Mouse (Mus musculus) MEL (cell line): ENCODE measurements around the gene Fgfr2. TPM values are rescaled to one million over a fixed set of nuclear protein-coding genes. Genes with fewer than 3 reads are reported as not detected.

Experiments
- DNase-seq: peaks from one replicate; pipeline ENCODE4 v3.0.0; 2011; ENCODE audit warnings: low read depth, low spot score
- H3K27ac ChIP-seq: 2 replicates; pipeline ENCODE4 v1.5.1; 2012; ENCODE audit warnings: low read depth, mild to moderate bottlenecking, control low read depth, low read length, moderate library complexity; ENCODE audit not compliant: control insufficient read depth
- H3K27me3 ChIP-seq, 2 experiments: fragments of 150-350 bp in 1 of 2; sonication (generic) in 1 of 2; 2 replicates each; pipeline ENCODE4 v1.6.1; 2012; ENCODE audit warnings: low read length in 2 of 2, mild to moderate bottlenecking in 2 of 2, improper control_type of control experiment in 1 of 2, moderate library complexity in 1 of 2; ENCODE audit not compliant: insufficient read depth in 2 of 2, control insufficient read depth in 1 of 2
- H3K36me3 ChIP-seq, 2 experiments: 2 replicates each; pipeline ENCODE4 v1.6.1; 2012 to 2014; ENCODE audit warnings: low read length in 2 of 2, improper control_type of control experiment in 1 of 2, inconsistent platforms in 1 of 2, mild to moderate bottlenecking in 1 of 2; ENCODE audit not compliant: insufficient read depth in 2 of 2, control insufficient read depth in 1 of 2
- H3K4me1 ChIP-seq, 2 experiments: fragments of 150-350 bp in 1 of 2; sonication (generic) in 1 of 2; 2 replicates each; pipeline ENCODE4 v1.6.1; 2012; ENCODE audit warnings: low read length in 2 of 2, improper control_type of control experiment in 1 of 2, mild to moderate bottlenecking in 1 of 2; ENCODE audit not compliant: insufficient read depth in 2 of 2, control insufficient read depth in 1 of 2
- H3K4me3 ChIP-seq, 2 experiments: fragments of 150-350 bp in 1 of 2; sonication (generic) in 1 of 2; 2 replicates each; pipeline ENCODE4 v1.5.1; 2012; ENCODE audit warnings: low read depth in 2 of 2, low read length in 2 of 2, mild to moderate bottlenecking in 2 of 2, moderate library complexity in 2 of 2, control low read depth in 1 of 2, improper control_type of control experiment in 1 of 2; ENCODE audit not compliant: control insufficient read depth in 1 of 2, insufficient read depth in 1 of 2
- H3K79me2 ChIP-seq: 2 replicates; pipeline ENCODE4 v1.6.1; 2012; ENCODE audit warnings: mild to moderate bottlenecking, low read length, moderate library complexity; ENCODE audit not compliant: control insufficient read depth, poor library complexity, insufficient read depth
- H3K9ac ChIP-seq: 2 replicates; pipeline ENCODE4 v1.6.1; 2012; ENCODE audit warnings: low read depth, mild to moderate bottlenecking, control low read depth, low read length, moderate library complexity; ENCODE audit not compliant: control insufficient read depth, poor library complexity, severe bottlenecking
- H3K9me3 ChIP-seq: fragments of 150-350 bp; sonication (generic); replicated peaks from 2 replicates; pipeline ENCODE4 v1.6.1; 2012; ENCODE audit warnings: mild to moderate bottlenecking, low read length, improper control_type of control experiment, moderate library complexity; ENCODE audit not compliant: insufficient read depth
- CHD1 ChIP-seq: IDR thresholded peaks from 2 replicates; pipeline ENCODE4 v1.6.1; 2012; ENCODE audit warnings: low read depth, mild to moderate bottlenecking, inconsistent platforms, low read length, improper control_type of control experiment
- CHD2 ChIP-seq: IDR thresholded peaks from 2 replicates; pipeline ENCODE4 v1.6.1; 2011; ENCODE audit warnings: low read length, improper control_type of control experiment
- E2F4 ChIP-seq: IDR thresholded peaks from 2 replicates; pipeline ENCODE4 v1.6.1; 2011; ENCODE audit warnings: low read depth, low read length, improper control_type of control experiment, borderline replicate concordance
- ELF1 ChIP-seq: IDR thresholded peaks from 2 replicates; pipeline ENCODE4 v1.6.1; 2014; ENCODE audit warnings: low read depth, mild to moderate bottlenecking, inconsistent platforms, low read length, improper control_type of control experiment, moderate library complexity
- GABPA ChIP-seq: IDR thresholded peaks from 2 replicates; pipeline ENCODE4 v1.6.1; 2012; ENCODE audit warnings: low read depth, mild to moderate bottlenecking, inconsistent platforms, low read length, improper control_type of control experiment, moderate library complexity
- MAFK ChIP-seq: IDR thresholded peaks from 2 replicates; pipeline ENCODE4 v1.6.1; 2011; ENCODE audit warnings: low read depth, mild to moderate bottlenecking, low read length, improper control_type of control experiment, borderline replicate concordance
- MEF2A ChIP-seq: IDR thresholded peaks from 2 replicates; pipeline ENCODE4 v1.6.1; 2014; ENCODE audit warnings: low read depth, mild to moderate bottlenecking, inconsistent platforms, low read length, improper control_type of control experiment; ENCODE audit not compliant: poor library complexity, insufficient replicate concordance, severe bottlenecking; ENCODE audit errors: extremely low read depth
- MYB ChIP-seq: IDR thresholded peaks from 2 replicates; pipeline ENCODE4 v1.6.1; 2011; ENCODE audit warnings: mild to moderate bottlenecking, low read depth, low read length, improper control_type of control experiment
- MYC ChIP-seq: IDR thresholded peaks from 2 replicates; pipeline ENCODE4 v1.6.1; 2011; ENCODE audit warnings: low read depth, mild to moderate bottlenecking, low read length, improper control_type of control experiment, moderate library complexity
- NELFE ChIP-seq: IDR thresholded peaks from 2 replicates; pipeline ENCODE4 v1.6.1; 2011; ENCODE audit warnings: low read depth, low read length, improper control_type of control experiment
- POLR2A ChIP-seq, 2 experiments: IDR thresholded peaks; 2 replicates each; pipeline ENCODE4 v1.6.1; 2011 to 2012; ENCODE audit warnings: low read length in 2 of 2, mild to moderate bottlenecking in 2 of 2, control low read depth in 1 of 2, improper control_type of control experiment in 1 of 2, low read depth in 1 of 2, moderate library complexity in 1 of 2; ENCODE audit not compliant: control insufficient read depth in 1 of 2, insufficient read depth in 1 of 2, poor library complexity in 1 of 2
- RAD21 ChIP-seq: IDR thresholded peaks from 2 replicates; pipeline ENCODE4 v1.6.1; 2011; ENCODE audit warnings: mild to moderate bottlenecking, low read depth, low read length, improper control_type of control experiment
- SIN3A ChIP-seq: IDR thresholded peaks from 2 replicates; pipeline ENCODE4 v1.6.1; 2012; ENCODE audit warnings: low read length, improper control_type of control experiment, inconsistent platforms
- SMC3 ChIP-seq: IDR thresholded peaks from 2 replicates; pipeline ENCODE4 v1.6.1; 2011; ENCODE audit warnings: low read depth, low read length, improper control_type of control experiment
- TAL1 ChIP-seq: IDR thresholded peaks from 2 replicates; pipeline ENCODE4 v1.6.1; 2012; ENCODE audit warnings: mild to moderate bottlenecking, inconsistent platforms, low read length, moderate library complexity, mixed read lengths
- UBTF ChIP-seq: IDR thresholded peaks from 2 replicates; pipeline ENCODE4 v1.6.1; 2012; ENCODE audit warnings: low read depth, mild to moderate bottlenecking, inconsistent platforms, low read length, improper control_type of control experiment, moderate library complexity, borderline replicate concordance; ENCODE audit not compliant: insufficient read depth
- USF2 ChIP-seq, 2 experiments: IDR thresholded peaks; 2 replicates each; pipeline ENCODE4 v1.6.1; 2011 to 2012; ENCODE audit warnings: improper control_type of control experiment in 2 of 2, low read length in 2 of 2, borderline replicate concordance in 1 of 2, inconsistent platforms in 1 of 2, low read depth in 1 of 2, mild to moderate bottlenecking in 1 of 2; ENCODE audit not compliant: insufficient read depth in 1 of 2
- ZNF384 ChIP-seq: IDR thresholded peaks from 2 replicates; pipeline ENCODE4 v1.6.1; 2012; ENCODE audit warnings: low read depth, mild to moderate bottlenecking, inconsistent platforms, low read length, improper control_type of control experiment
- polyA plus RNA-seq, 2 experiments: library from polyadenylated mRNA; stranded (reverse) in 1 of 2; unstranded in 1 of 2; fragments of >175 nt in 1 of 2; fragments of >200 nt in 1 of 2; gene quantifications; 2 replicates each; pipeline versions ENCODE4 v1.2.1 to v1.2.4; 2012; ENCODE audit warnings: low replicate concordance in 2 of 2, low read depth in 1 of 2; ENCODE audit not compliant: insufficient read length in 2 of 2, insufficient read depth in 1 of 2, missing spikeins in 1 of 2
- total RNA-seq: library from RNA; depleted of rRNA; stranded (reverse); fragments of 300-350 nt; gene quantifications from 2 replicates; pipeline ENCODE4 v1.2.3, GENCODE M21; 2012

Gene Fgfr2
- total and polyA plus RNA-seq, 3 experiments: not detected

DNA sequence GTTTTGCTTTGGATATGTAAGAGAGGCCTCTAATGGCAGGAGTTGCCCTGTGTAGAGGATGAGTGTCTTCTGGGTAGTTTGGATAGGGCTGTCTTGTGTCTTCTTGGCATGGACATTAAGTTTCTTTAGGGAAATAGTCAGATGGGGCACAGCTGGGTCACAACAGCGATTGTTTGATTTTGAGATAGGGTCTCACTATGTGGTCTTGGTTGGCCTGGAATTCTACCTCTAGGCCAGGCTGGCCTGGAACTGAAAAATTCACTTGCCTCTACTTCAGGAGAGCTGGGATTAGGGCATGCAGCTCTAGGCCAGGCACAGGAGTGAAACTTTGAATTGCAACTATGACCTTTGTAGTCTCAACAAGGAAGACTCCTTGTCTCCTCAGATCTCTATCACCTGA, 2520.3 kb downstream of the Fgfr2 start:
- H3K27me3 ChIP-seq: no peaks in the 10 kb centered on the region; a peak in 1 of 4 replicates
- H3K4me1 ChIP-seq: no peaks in the 10 kb centered on the region

GRCm38 (mm10) chr7:130600546-130600945, 2522.6 kb downstream of the Fgfr2 start:
- Histone ChIP-seq H3K4me3 (no peak overlapping the region), H3K27me3 (no peaks in the 10 kb centered on the region), H3K36me3 (no peaks in the 10 kb centered on the region), H3K79me2 (no peaks in the 10 kb centered on the region), H3K9me3 (no peaks in the 10 kb centered on the region), H3K4me1 (peaks cover 0 to 3% of the 10 kb centered on the region in 2 experiments; a peak in 1 of 4 replicates), H3K27ac (no peak overlapping the region), H3K9ac (no peak overlapping the region)
- TF ChIP-seq GABPA: no peak
- TF ChIP-seq CHD1: no peak
- no peak for TF ChIP-seq ELF1
- no peak for TF ChIP-seq MAFK
- no peak for TF ChIP-seq UBTF
- TF ChIP-seq NELFE: no peak
- no peak for TF ChIP-seq E2F4
- no peak for TF ChIP-seq ZNF384
- no peak for TF ChIP-seq TAL1
- TF ChIP-seq USF2 (IDR thresholded peaks at IDR 0.05; ENCODE audit: borderline replicate concordance in 1 of 2, insufficient read depth in 1 of 2, low read depth in 1 of 2, low read length in 2 of 2): no peak
- no peak for TF ChIP-seq MEF2A
- no peak for TF ChIP-seq CHD2
- TF ChIP-seq MYC: no peak
- no peak for TF ChIP-seq SMC3
- TF ChIP-seq POLR2A (IDR thresholded peaks at IDR 0.05; ENCODE audit: control insufficient read depth in 1 of 2, insufficient read depth in 1 of 2, low read depth in 1 of 2, low read length in 2 of 2, poor library complexity in 1 of 2): no peak
- DNase-seq: no peak

More for the DNA sequence above, 2520.3 kb downstream of the Fgfr2 start:
- no peaks in the 10 kb centered on the region for H3K79me2 ChIP-seq
- no peak overlapping the region for H3K27ac ChIP-seq
- H3K36me3 ChIP-seq: no peaks in the 10 kb centered on the region
- TF ChIP-seq MYB: no peak
- no peak for TF ChIP-seq RAD21
- TF ChIP-seq CHD2: no peak
- TF ChIP-seq SIN3A: no peak
- H3K9ac ChIP-seq: no peak overlapping the region
- H3K4me3 ChIP-seq: no peak overlapping the region
- DNase-seq: no peak
- no peaks in the 10 kb centered on the region for H3K9me3 ChIP-seq
